Mouse (Mus musculus): ENCODE measurements at regions not wholly inside any gene's neighbourhood (a gene's known extent, or its start where the extent isn't known, plus 50 kb on each side); places are given as distances from the start of the nearest gene placed in this dataset.

DNA sequence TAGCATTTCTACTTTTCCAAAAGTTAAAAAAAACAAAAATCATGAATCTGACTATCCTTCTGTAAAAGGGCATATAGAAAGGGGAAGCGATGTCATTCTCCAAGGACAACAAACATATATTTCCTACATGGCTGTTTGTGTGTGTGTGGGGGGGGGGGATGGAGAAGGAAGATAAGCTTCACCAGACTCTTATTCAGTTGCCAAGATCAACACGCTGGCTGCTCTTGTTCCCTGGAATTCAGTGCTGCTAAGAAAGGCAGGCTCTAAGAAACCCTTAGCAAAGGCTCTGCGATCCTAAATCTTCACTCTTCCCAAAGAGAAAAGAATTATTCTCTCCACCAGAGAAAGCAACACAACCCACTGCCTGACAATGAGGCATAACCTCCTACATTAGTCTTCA lies 126.4 kb downstream of the Ahr start:
- no peak overlapping the region for H3ac ChIP-seq (ENCODE audit: control insufficient read depth, insufficient read length)
- H3K4me3 ChIP-seq, result no peak overlapping the region
- no peaks in the 10 kb centered on the region for H3K36me3 ChIP-seq (ENCODE audit: control insufficient read depth, insufficient read depth)
- H3K27me3 ChIP-seq (ENCODE audit: control insufficient read depth, insufficient read depth, insufficient read length), result no peaks in the 10 kb centered on the region
- TF ChIP-seq E2F4 (IDR thresholded peaks at IDR 0.05; ENCODE audit: insufficient read depth) (no peak), REST (IDR thresholded peaks at IDR 0.05; ENCODE audit: insufficient read depth, insufficient read length) (no peak), CEBPB (IDR thresholded peaks at IDR 0.05; ENCODE audit: insufficient read depth, poor library complexity, severe bottlenecking) (no peak), USF1 (IDR thresholded peaks at IDR 0.05; ENCODE audit: low read depth) (no peak), MYOD1 (IDR thresholded peaks at IDR 0.05; ENCODE audit: control insufficient read depth in 1 of 3, insufficient read length in 2 of 3, low read depth in 2 of 3) (no peak), SRF (IDR thresholded peaks at IDR 0.05; ENCODE audit: control insufficient read depth, insufficient read length, low read depth) (no peak), TCF3 (IDR thresholded peaks at IDR 0.05; ENCODE audit: insufficient read length, low read depth) (no peak), MAX (IDR thresholded peaks at IDR 0.05; ENCODE audit: low read depth) (no peak)
- no peaks in the 10 kb centered on the region for H3K79me2 ChIP-seq (ENCODE audit: control insufficient read depth, insufficient read depth)
- no peak overlapping the region for H3K4me2 ChIP-seq (ENCODE audit: low read depth)

DNA sequence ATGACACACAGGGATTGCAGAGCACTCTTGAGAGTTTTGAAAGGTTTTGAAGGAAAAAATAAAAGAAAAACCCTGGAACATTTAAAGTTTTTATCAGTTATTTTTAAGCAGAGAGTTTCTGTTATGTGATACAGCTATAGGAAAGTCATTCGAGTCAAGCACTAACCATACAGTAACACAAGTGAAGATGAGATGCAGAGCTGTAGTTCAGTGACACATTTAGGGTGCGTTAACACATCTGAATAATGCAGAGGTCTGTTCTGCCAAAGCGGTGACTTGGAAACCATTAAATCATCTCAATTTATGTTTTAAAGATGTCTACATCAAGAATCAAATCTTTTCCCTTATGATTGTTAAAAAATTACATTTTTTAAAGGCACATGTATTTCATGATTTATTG lies 126.8 kb downstream of the Ahr start:
- H3K27me3 ChIP-seq (ENCODE audit: control insufficient read depth, insufficient read depth, insufficient read length), result no peaks in the 10 kb centered on the region
- no peaks in the 10 kb centered on the region for H3K36me3 ChIP-seq (ENCODE audit: control insufficient read depth, insufficient read depth)
- H3ac ChIP-seq (ENCODE audit: control insufficient read depth, insufficient read length), result no peak overlapping the region
- TF ChIP-seq POLR2A (IDR thresholded peaks at IDR 0.05; ENCODE audit: insufficient read length, low read depth) (no peak), MYOG (IDR thresholded peaks at IDR 0.05; ENCODE audit: control insufficient read depth in 1 of 3, insufficient read depth in 1 of 3, insufficient read length in 2 of 3, low read depth in 2 of 3) (no peak), TCF12 (IDR thresholded peaks at IDR 0.05; ENCODE audit: insufficient read depth, poor library complexity, severe bottlenecking) (no peak), POLR2AphosphoS2 (IDR thresholded peaks at IDR 0.05; ENCODE audit: insufficient read length, low read depth) (no peak), MYOD1 (IDR thresholded peaks at IDR 0.05; ENCODE audit: control insufficient read depth in 1 of 3, insufficient read length in 2 of 3, low read depth in 2 of 3) (no peak), MAX (IDR thresholded peaks at IDR 0.05; ENCODE audit: low read depth) (no peak), REST (IDR thresholded peaks at IDR 0.05; ENCODE audit: insufficient read depth, insufficient read length) (no peak), TCF3 (IDR thresholded peaks at IDR 0.05; ENCODE audit: insufficient read length, low read depth) (no peak), USF1 (IDR thresholded peaks at IDR 0.05; ENCODE audit: low read depth) (no peak)
- H3K4me2 ChIP-seq (ENCODE audit: low read depth), result no peak overlapping the region
- H3K4me3 ChIP-seq, result no peak overlapping the region
- no peaks in the 10 kb centered on the region for H3K79me2 ChIP-seq (ENCODE audit: control insufficient read depth, insufficient read depth)

DNA sequence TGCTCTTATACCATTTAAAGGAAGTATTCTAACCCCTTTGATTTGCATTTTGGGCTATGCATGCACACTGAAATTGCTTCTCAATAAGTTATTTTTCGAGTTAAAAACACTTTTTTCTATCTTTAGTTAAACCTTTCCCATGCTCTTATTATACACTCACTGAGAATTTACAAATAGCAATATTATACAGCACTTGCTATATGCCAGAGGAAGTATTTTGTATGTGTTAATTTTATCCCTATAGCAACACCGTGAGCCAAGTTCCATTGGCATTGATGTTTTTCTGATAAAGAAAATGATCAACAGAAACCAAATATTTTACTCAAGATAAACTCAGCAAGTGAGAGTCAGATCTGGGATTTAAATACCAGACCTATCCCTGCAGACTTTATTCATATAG lies 133.0 kb downstream of the Ahr start:
- Histone ChIP-seq H3K36me3 (ENCODE audit: control insufficient read depth, insufficient read depth) (no peaks in the 10 kb centered on the region), H3K4me3 (no peak overlapping the region), H3ac (ENCODE audit: control insufficient read depth, insufficient read length) (no peak overlapping the region), H3K27me3 (ENCODE audit: control insufficient read depth, insufficient read depth, insufficient read length) (no peaks in the 10 kb centered on the region), H3K79me2 (ENCODE audit: control insufficient read depth, insufficient read depth) (no peaks in the 10 kb centered on the region), H3K4me2 (ENCODE audit: low read depth) (no peak overlapping the region)
- TF ChIP-seq MYOD1 (IDR thresholded peaks at IDR 0.05; ENCODE audit: control insufficient read depth in 1 of 3, insufficient read length in 2 of 3, low read depth in 2 of 3), result no peak
- no peak for TF ChIP-seq SRF (IDR thresholded peaks at IDR 0.05; ENCODE audit: control insufficient read depth, insufficient read length, low read depth)
- TF ChIP-seq E2F4 (IDR thresholded peaks at IDR 0.05; ENCODE audit: insufficient read depth), result no peak
- TF ChIP-seq TCF3 (IDR thresholded peaks at IDR 0.05; ENCODE audit: insufficient read length, low read depth), result no peak
- TF ChIP-seq POLR2AphosphoS2 (IDR thresholded peaks at IDR 0.05; ENCODE audit: insufficient read length, low read depth), result no peak
- no peak for TF ChIP-seq MYOG (IDR thresholded peaks at IDR 0.05; ENCODE audit: control insufficient read depth in 1 of 3, insufficient read depth in 1 of 3, insufficient read length in 2 of 3, low read depth in 2 of 3)
- no peak for TF ChIP-seq TCF12 (IDR thresholded peaks at IDR 0.05; ENCODE audit: insufficient read depth, poor library complexity, severe bottlenecking)
- TF ChIP-seq REST (IDR thresholded peaks at IDR 0.05; ENCODE audit: insufficient read depth, insufficient read length), result no peak
- TF ChIP-seq USF1 (IDR thresholded peaks at IDR 0.05; ENCODE audit: low read depth), result no peak
- TF ChIP-seq POLR2A (IDR thresholded peaks at IDR 0.05; ENCODE audit: insufficient read length, low read depth), result no peak
- no peak for TF ChIP-seq MAX (IDR thresholded peaks at IDR 0.05; ENCODE audit: low read depth)
- no peak for TF ChIP-seq CEBPB (IDR thresholded peaks at IDR 0.05; ENCODE audit: insufficient read depth, poor library complexity, severe bottlenecking)

GRCm38 (mm10) chr12:35401219-35401618 lies 133.6 kb downstream of the Ahr start:
- H3K36me3 ChIP-seq (ENCODE audit: control insufficient read depth, insufficient read depth), result no peaks in the 10 kb centered on the region
- H3K79me2 ChIP-seq (ENCODE audit: control insufficient read depth, insufficient read depth), result no peaks in the 10 kb centered on the region
- H3K4me2 ChIP-seq (ENCODE audit: low read depth), result no peak overlapping the region
- H3ac ChIP-seq (ENCODE audit: control insufficient read depth, insufficient read length), result no peak overlapping the region
- TF ChIP-seq CEBPB (IDR thresholded peaks at IDR 0.05; ENCODE audit: insufficient read depth, poor library complexity, severe bottlenecking) (no peak), POLR2AphosphoS2 (IDR thresholded peaks at IDR 0.05; ENCODE audit: insufficient read length, low read depth) (no peak), E2F4 (IDR thresholded peaks at IDR 0.05; ENCODE audit: insufficient read depth) (no peak), POLR2A (IDR thresholded peaks at IDR 0.05; ENCODE audit: insufficient read length, low read depth) (no peak), USF1 (IDR thresholded peaks at IDR 0.05; ENCODE audit: low read depth) (no peak), TCF3 (IDR thresholded peaks at IDR 0.05; ENCODE audit: insufficient read length, low read depth) (no peak), MAX (IDR thresholded peaks at IDR 0.05; ENCODE audit: low read depth) (no peak), MYOD1 (IDR thresholded peaks at IDR 0.05; ENCODE audit: control insufficient read depth in 1 of 3, insufficient read length in 2 of 3, low read depth in 2 of 3) (no peak)
- no peaks in the 10 kb centered on the region for H3K27me3 ChIP-seq (ENCODE audit: control insufficient read depth, insufficient read depth, insufficient read length)
- no peak overlapping the region for H3K4me3 ChIP-seq

- H3K36me3 ChIP-seq (ENCODE audit: control insufficient read depth, insufficient read depth), result no peaks in the 10 kb centered on the region
- no peak overlapping the region for H3K4me2 ChIP-seq (ENCODE audit: low read depth)
- no peak overlapping the region for H3K4me3 ChIP-seq
- no peaks in the 10 kb centered on the region for H3K27me3 ChIP-seq (ENCODE audit: control insufficient read depth, insufficient read depth, insufficient read length)
- H3ac ChIP-seq (ENCODE audit: control insufficient read depth, insufficient read length), result no peak overlapping the region
- H3K79me2 ChIP-seq (ENCODE audit: control insufficient read depth, insufficient read depth), result no peaks in the 10 kb centered on the region
- no peak for TF ChIP-seq POLR2AphosphoS2 (IDR thresholded peaks at IDR 0.05; ENCODE audit: insufficient read length, low read depth)
- TF ChIP-seq MAX (IDR thresholded peaks at IDR 0.05; ENCODE audit: low read depth), result no peak
- no peak for TF ChIP-seq TCF12 (IDR thresholded peaks at IDR 0.05; ENCODE audit: insufficient read depth, poor library complexity, severe bottlenecking)
- no peak for TF ChIP-seq MYOG (IDR thresholded peaks at IDR 0.05; ENCODE audit: control insufficient read depth in 1 of 3, insufficient read depth in 1 of 3, insufficient read length in 2 of 3, low read depth in 2 of 3)
- no peak for TF ChIP-seq E2F4 (IDR thresholded peaks at IDR 0.05; ENCODE audit: insufficient read depth)
- no peak for TF ChIP-seq USF1 (IDR thresholded peaks at IDR 0.05; ENCODE audit: low read depth)
- TF ChIP-seq POLR2A (IDR thresholded peaks at IDR 0.05; ENCODE audit: insufficient read length, low read depth), result no peak
- no peak for TF ChIP-seq REST (IDR thresholded peaks at IDR 0.05; ENCODE audit: insufficient read depth, insufficient read length)
Observed at GRCm38 (mm10) chr12:35395211-35395610, 139.6 kb downstream of the Ahr start.
